Mouse (Mus musculus) heart, embryonic 12.5 days (tissue): Measurements from ENCODE around the gene Mmp28. TPM values are rescaled to one million over a fixed set of nuclear protein-coding genes. Genes with fewer than 3 reads are reported as not detected.

Experiments
- ATAC-seq: fragments of 200-750 bp; cut with Nextera tagmentation; 2 replicates; pipeline ENCODE4 v1.8.0; 2017; ENCODE audit warnings: moderate TSS enrichment, moderate library complexity; ENCODE audit not compliant: insufficient number of reproducible peaks, low FRiP score
- H3K27ac ChIP-seq: fragments of 300-500 bp; sonication (generic); 2 replicates; pipeline ENCODE4 v1.5.1; 2016; ENCODE audit warnings: mild to moderate bottlenecking, moderate library complexity; ENCODE audit not compliant: poor library complexity, severe bottlenecking
- H3K27me3 ChIP-seq: fragments of 300-500 bp; sonication (generic); replicated peaks from 2 replicates; pipeline ENCODE4 v1.6.1; 2016; ENCODE audit warnings: mild to moderate bottlenecking, moderate library complexity
- H3K36me3 ChIP-seq: fragments of 300-500 bp; sonication (generic); 2 replicates; pipeline ENCODE4 v1.6.1; 2016; ENCODE audit warnings: mild to moderate bottlenecking, moderate library complexity
- H3K4me1 ChIP-seq: fragments of 300-500 bp; sonication (generic); replicated peaks from 2 replicates; pipeline ENCODE4 v1.6.1; 2016; ENCODE audit warnings: mild to moderate bottlenecking
- H3K4me2 ChIP-seq: fragments of 300-500 bp; sonication (generic); 2 replicates; pipeline ENCODE4 v1.6.1; 2016; ENCODE audit warnings: mild to moderate bottlenecking, moderate library complexity
- H3K4me3 ChIP-seq: fragments of 300-500 bp; sonication (generic); 2 replicates; pipeline ENCODE4 v1.5.1; 2016; ENCODE audit warnings: mild to moderate bottlenecking
- H3K9ac ChIP-seq: fragments of 300-500 bp; sonication (generic); 2 replicates; pipeline ENCODE4 v1.6.1; 2016; ENCODE audit warnings: mild to moderate bottlenecking, moderate library complexity
- H3K9me3 ChIP-seq: fragments of 300-500 bp; sonication (generic); replicated peaks from 2 replicates; pipeline ENCODE4 v1.6.1; 2016; ENCODE audit warnings: mild to moderate bottlenecking, moderate library complexity
- WGBS: fragments of 180-500 bp; shearing (Covaris S2); methylation state at CpG from one replicate; pipeline ENCODE4 v1.1.7; 2016; 5-methylcytosine and 5-hydroxymethylcytosine counted together
- polyA plus RNA-seq: library from polyadenylated mRNA; unstranded; fragments of >200 nt; fragmentation: Nextera tagmentation; extraction: Ambion mirVana; gene quantifications from 2 replicates; pipeline ENCODE4 v1.2.1, GENCODE M21; 2016

Mmp28 gene
- polyA plus RNA-seq, 1 experiment from 2014 or later: 3.4 TPM

- 20% methylated on average over 17 of the region's 17 CpGs for WGBS
Observed at GRCm38 (mm10) chr11:83426964-83427363, 35.9 kb downstream of the Mmp28 start.

GRCm38 (mm10) chr11:83424681-83425080, 38.2 kb downstream of the Mmp28 start:
- no peak overlapping the region for H3K4me3 ChIP-seq
- no peaks in the 10 kb centered on the region for H3K36me3 ChIP-seq
- H3K4me1 ChIP-seq: peaks cover 14% of the 10 kb centered on the region
- no peaks in the 10 kb centered on the region for H3K9me3 ChIP-seq
- H3K9ac ChIP-seq: no peak overlapping the region
- no peak for ATAC-seq
- no peak overlapping the region for H3K27ac ChIP-seq
- H3K4me2 ChIP-seq: no peak overlapping the region
- 4% methylated on average over 8 of the region's 8 CpGs for WGBS
- H3K27me3 ChIP-seq: peaks cover 78% of the 10 kb centered on the region

More at GRCm38 (mm10) chr11:83426964-83427363, 35.9 kb downstream of the Mmp28 start:
- no peaks in the 10 kb centered on the region for H3K36me3 ChIP-seq
- no peak overlapping the region for H3K27ac ChIP-seq
- peak overlapping the region; percentile 61 for H3K4me2 ChIP-seq
- H3K27me3 ChIP-seq: peaks cover 56% of the 10 kb centered on the region
- H3K9ac ChIP-seq: 0 out of 2 replicates have a peak overlapping the region, but pooled peaks have one; percentile 15
- ATAC-seq: no peak
- H3K4me1 ChIP-seq: peaks cover 31% of the 10 kb centered on the region
- peak overlapping the region; percentile 28 for H3K4me3 ChIP-seq
- no peaks in the 10 kb centered on the region for H3K9me3 ChIP-seq

- H3K27me3 ChIP-seq: peaks cover 72% of the 10 kb centered on the region
Observed at GRCm38 (mm10) chr11:83421305-83421704, 41.6 kb downstream of the Mmp28 start.

GRCm38 (mm10) chr11:83420338-83420737, 42.5 kb downstream of the Mmp28 start:
- WGBS: 43% methylated on average over 4 of the region's 4 CpGs
- Histone ChIP-seq H3K27ac (no peak overlapping the region), H3K9ac (no peak overlapping the region), H3K4me1 (peaks cover 6% of the 10 kb centered on the region; the same call in 1 of the 2 replicates), H3K9me3 (no peaks in the 10 kb centered on the region), H3K36me3 (no peaks in the 10 kb centered on the region), H3K27me3 (peaks cover 68% of the 10 kb centered on the region), H3K4me2 (no peak overlapping the region), H3K4me3 (no peak overlapping the region)
- no peak for ATAC-seq

More at GRCm38 (mm10) chr11:83421305-83421704, 41.6 kb downstream of the Mmp28 start:
- no peak overlapping the region for H3K9ac ChIP-seq
- no peaks in the 10 kb centered on the region for H3K9me3 ChIP-seq
- H3K4me1 ChIP-seq: peaks cover 6% of the 10 kb centered on the region; the same call in 1 of the 2 replicates
- H3K36me3 ChIP-seq: no peaks in the 10 kb centered on the region
- no peak overlapping the region for H3K4me2 ChIP-seq
- ATAC-seq: no peak
- 3% methylated on average over 9 of the region's 9 CpGs for WGBS
- no peak overlapping the region for H3K27ac ChIP-seq
- H3K4me3 ChIP-seq: no peak overlapping the region

- no peak overlapping the region for H3K27ac ChIP-seq
- peak overlapping the region; percentile 41 for H3K4me2 ChIP-seq
- 7% methylated on average over 38 of the region's 38 CpGs for WGBS
- H3K9ac ChIP-seq: no peak overlapping the region
- H3K36me3 ChIP-seq: 0 out of 2 replicates have a peak, but pooled peaks cover 1% of the 10 kb centered on the region
- H3K27me3 ChIP-seq: peaks cover 66% of the 10 kb centered on the region
- peaks cover 6% of the 10 kb centered on the region; the same call in 1 of the 2 replicates for H3K4me1 ChIP-seq
- peak; percentile 57 for ATAC-seq
- H3K9me3 ChIP-seq: no peaks in the 10 kb centered on the region
- H3K4me3 ChIP-seq: peak overlapping the region; percentile 14; the same call in 1 of the 2 replicates
Observed at GRCm38 (mm10) chr11:83418566-83418965, 44.3 kb downstream of the Mmp28 start.

GRCm38 (mm10) chr11:83417708-83418107, 45.2 kb downstream of the Mmp28 start:
- Histone ChIP-seq H3K4me1 (peaks cover 6% of the 10 kb centered on the region; the same call in 1 of the 2 replicates), H3K27ac (no peak overlapping the region), H3K4me3 (no peak overlapping the region), H3K4me2 (no peak overlapping the region), H3K36me3 (0 out of 2 replicates have a peak, but pooled peaks cover 3% of the 10 kb centered on the region), H3K27me3 (peaks cover 69% of the 10 kb centered on the region), H3K9me3 (no peaks in the 10 kb centered on the region), H3K9ac (no peak overlapping the region)
- 71% methylated on average over 7 of the region's 7 CpGs for WGBS
- ATAC-seq: no peak

GRCm38 (mm10) chr11:83417080-83417479, 45.8 kb downstream of the Mmp28 start:
- 6% methylated on average over 5 of the region's 5 CpGs for WGBS
- Histone ChIP-seq H3K4me1 (peaks cover 6% of the 10 kb centered on the region; the same call in 1 of the 2 replicates), H3K4me2 (no peak overlapping the region), H3K9ac (no peak overlapping the region), H3K27ac (no peak overlapping the region), H3K4me3 (no peak overlapping the region), H3K36me3 (0 out of 2 replicates have a peak, but pooled peaks cover 3% of the 10 kb centered on the region), H3K9me3 (no peaks in the 10 kb centered on the region), H3K27me3 (peaks cover 71% of the 10 kb centered on the region)
- ATAC-seq: no peak

- peak overlapping the region; percentile 91 for H3K9ac ChIP-seq
- no peak for ATAC-seq
- H3K27me3 ChIP-seq: peaks cover 31% of the 10 kb centered on the region; the same call in 1 of the 2 replicates
- H3K4me3 ChIP-seq: peak overlapping the region; percentile 97
- 51% methylated on average over 6 of the region's 6 CpGs for WGBS
- no peaks in the 10 kb centered on the region for H3K9me3 ChIP-seq
- H3K4me1 ChIP-seq: peaks cover 44% of the 10 kb centered on the region
- no peak overlapping the region for H3K27ac ChIP-seq
- H3K36me3 ChIP-seq: 0 out of 2 replicates have a peak, but pooled peaks cover 3% of the 10 kb centered on the region
- peak overlapping the region; percentile 94 for H3K4me2 ChIP-seq
Observed at GRCm38 (mm10) chr11:83410510-83410909, 52.4 kb downstream of the Mmp28 start.

- peak overlapping the region; percentile 97 for H3K4me3 ChIP-seq
- H3K36me3 ChIP-seq: 0 out of 2 replicates have a peak, but pooled peaks cover 3% of the 10 kb centered on the region
- H3K4me2 ChIP-seq: peak overlapping the region; percentile 94
- H3K27ac ChIP-seq: peak overlapping the region; percentile 67
- peaks cover 31% of the 10 kb centered on the region; the same call in 1 of the 2 replicates for H3K27me3 ChIP-seq
- ATAC-seq: peak; percentile 43
- H3K4me1 ChIP-seq: peaks cover 47% of the 10 kb centered on the region
- no peaks in the 10 kb centered on the region for H3K9me3 ChIP-seq
- H3K9ac ChIP-seq: peak overlapping the region; percentile 91
- under 1% methylated on average over 26 of the region's 40 CpGs for WGBS
Observed at GRCm38 (mm10) chr11:83409792-83410291, 53.0 kb downstream of the Mmp28 start.

- peak within 1 kb of the TSS; percentile 97 for H3K4me3 ChIP-seq
- peak within 1 kb of the TSS; percentile 91 for H3K9ac ChIP-seq
- H3K27me3 ChIP-seq: peaks cover 31% of the 10 kb centered on the region; the same call in 1 of the 2 replicates
- H3K4me1 ChIP-seq: peaks cover 47% of the 10 kb centered on the region
- H3K9me3 ChIP-seq: no peaks in the 10 kb centered on the region
- peak within 1 kb of the TSS; percentile 67 for H3K27ac ChIP-seq
- H3K4me2 ChIP-seq: peak within 1 kb of the TSS; percentile 94
- peak; percentile 68 for ATAC-seq
- H3K36me3 ChIP-seq: peaks cover 8% of the 10 kb centered on the region
- 2% methylated on average over 41 of the region's 44 CpGs for WGBS
Observed at GRCm38 (mm10) chr11:83409087-83409754, 53.6 kb downstream of the Mmp28 start, which contains the start of gene Rasl10b. Rasl10b (plus strand) TSS chr11:83409137.

GRCm38 (mm10) chr11:83408242-83408641, 54.6 kb downstream of the Mmp28 start:
- peaks cover 50% of the 10 kb centered on the region for H3K4me1 ChIP-seq

More at GRCm38 (mm10) chr11:83408242-83408641, 54.6 kb downstream of the Mmp28 start:
- Histone ChIP-seq H3K9ac (no peak overlapping the region), H3K36me3 (peaks cover 14% of the 10 kb centered on the region), H3K4me2 (no peak overlapping the region), H3K4me3 (no peak overlapping the region), H3K27me3 (peaks cover 22% of the 10 kb centered on the region; the same call in 1 of the 2 replicates), H3K9me3 (no peaks in the 10 kb centered on the region), H3K27ac (no peak overlapping the region)
- no peak for ATAC-seq
- 55% methylated on average over 8 of the region's 8 CpGs for WGBS
